Mouse (Mus musculus): ENCODE measurements around the gene Mdga1. TPM values are rescaled to one million over a fixed set of nuclear protein-coding genes. Genes with fewer than 3 reads are reported as not detected.
A peak's percentile ranks its signal among the peaks of the same experiment; 100 is the strongest.

Mdga1 gene
- polyA plus RNA-seq, 1 experiment = 8.0 TPM

DNA sequence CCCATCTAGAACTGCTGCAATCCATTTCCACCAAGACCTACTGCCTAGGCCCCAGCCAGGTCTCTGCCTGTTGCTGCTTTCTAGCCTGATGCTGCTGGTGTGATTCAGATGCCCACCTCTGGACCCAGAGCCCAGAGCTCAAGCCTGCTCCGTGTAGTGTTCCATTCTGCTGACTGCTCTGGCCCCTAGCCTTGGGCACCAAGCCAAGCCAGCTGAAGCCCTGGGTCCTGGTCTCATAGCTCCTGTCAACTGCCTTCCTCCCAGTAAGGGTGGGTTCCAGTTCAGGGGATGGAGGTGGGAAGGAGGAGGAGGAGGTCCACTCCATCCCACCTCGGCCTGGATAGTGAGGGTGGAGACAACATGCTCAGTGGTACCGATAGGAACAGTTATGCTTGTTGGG is 150.3 kb downstream of the Mdga1 start:
- no peak for TF ChIP-seq POLR2A (IDR thresholded peaks at IDR 0.05; ENCODE audit: borderline replicate concordance, insufficient read depth, low read length)
- TF ChIP-seq CTCF (IDR thresholded peaks at IDR 0.05; ENCODE audit: borderline replicate concordance, insufficient read depth, low read depth, low read length) = no peak
- Histone ChIP-seq H3K4me3 (replicated peaks; ENCODE audit: insufficient read depth, low read depth, low read length) (no peak overlapping the region), H3K27ac (ENCODE audit: insufficient read depth, low read length) (no peak overlapping the region), H3K4me1 (ENCODE audit: control insufficient read depth, insufficient read depth, low read length) (peaks cover 28% of the 10 kb centered on the region), H3K27me3 (ENCODE audit: control insufficient read depth, insufficient read depth, low read length) (no peaks in the 10 kb centered on the region)
- no peak for DNase-seq
- 90% methylated on average over 3 of the region's 3 CpGs for WGBS

DNA sequence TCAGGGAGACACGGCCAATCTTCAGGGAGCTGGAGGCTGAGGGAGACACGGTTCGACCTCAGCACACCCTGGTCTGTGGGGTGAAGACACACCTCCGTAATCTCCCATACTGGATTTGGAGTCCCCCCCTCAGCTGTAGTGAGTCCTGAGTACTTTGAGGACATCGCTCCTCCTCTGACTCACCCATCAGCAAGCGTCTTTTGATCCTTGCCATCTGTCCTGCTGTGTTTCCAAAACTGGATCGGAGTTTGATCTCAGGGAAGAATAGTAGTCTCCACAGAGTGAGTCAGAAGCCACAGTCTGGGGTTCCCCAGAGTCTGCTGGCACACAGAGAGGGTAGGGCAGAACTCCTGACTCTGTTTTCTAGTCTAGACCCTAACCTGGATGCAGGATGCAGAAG is 150.9 kb downstream of the Mdga1 start:
- H3K27ac ChIP-seq (ENCODE audit: insufficient read depth, low read length) = no peak overlapping the region
- H3K4me3 ChIP-seq (replicated peaks; ENCODE audit: insufficient read depth, low read depth, low read length) = no peak overlapping the region
- no peaks in the 10 kb centered on the region for H3K27me3 ChIP-seq (ENCODE audit: control insufficient read depth, insufficient read depth, low read length)
- DNase-seq = peak in 1 of 2 experiments; percentile 28
- TF ChIP-seq CTCF (IDR thresholded peaks at IDR 0.05; ENCODE audit: borderline replicate concordance, insufficient read depth, low read depth, low read length) = no peak
- TF ChIP-seq POLR2A (IDR thresholded peaks at IDR 0.05; ENCODE audit: borderline replicate concordance, insufficient read depth, low read length) = no peak
- WGBS = 67% methylated on average over 7 of the region's 7 CpGs
- H3K4me1 ChIP-seq (ENCODE audit: control insufficient read depth, insufficient read depth, low read length) = peaks cover 21% of the 10 kb centered on the region

DNA sequence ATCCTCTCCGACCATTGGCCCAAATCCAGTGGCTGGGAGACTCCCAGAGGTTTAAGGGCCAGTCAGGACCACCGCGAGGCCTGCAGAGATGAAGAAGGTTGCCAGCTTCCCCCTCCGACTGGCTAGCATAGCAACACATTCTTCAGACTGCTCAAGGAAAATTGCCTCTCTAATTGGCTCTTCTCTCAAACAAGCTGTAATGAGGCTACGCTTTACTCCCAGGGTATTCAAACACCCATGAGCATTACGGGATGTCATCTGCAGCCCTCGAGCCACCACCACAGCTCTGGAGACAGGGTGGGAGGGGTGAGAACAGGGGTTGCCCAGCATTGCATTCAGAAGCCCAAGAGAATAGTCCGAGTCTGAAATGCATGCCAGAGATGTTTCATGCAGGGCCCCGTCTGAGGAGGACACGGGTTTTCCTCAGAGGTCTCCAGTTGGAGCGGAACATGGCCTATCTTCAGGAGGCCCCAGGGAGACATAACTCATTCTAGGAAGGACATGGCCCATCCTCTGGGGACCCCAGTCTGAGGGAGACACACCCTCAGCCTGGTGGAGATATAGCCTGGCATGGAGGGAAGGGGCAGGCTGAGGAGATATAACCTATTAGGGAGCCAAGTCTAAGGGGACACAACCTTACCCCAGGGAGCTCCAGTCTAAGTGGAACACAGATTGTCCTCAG is 151.5 kb downstream of the Mdga1 start:
- peaks cover 17% of the 10 kb centered on the region for H3K4me1 ChIP-seq (ENCODE audit: control insufficient read depth, insufficient read depth, low read length)
- WGBS = 77% methylated on average over 11 of the region's 11 CpGs

DNA sequence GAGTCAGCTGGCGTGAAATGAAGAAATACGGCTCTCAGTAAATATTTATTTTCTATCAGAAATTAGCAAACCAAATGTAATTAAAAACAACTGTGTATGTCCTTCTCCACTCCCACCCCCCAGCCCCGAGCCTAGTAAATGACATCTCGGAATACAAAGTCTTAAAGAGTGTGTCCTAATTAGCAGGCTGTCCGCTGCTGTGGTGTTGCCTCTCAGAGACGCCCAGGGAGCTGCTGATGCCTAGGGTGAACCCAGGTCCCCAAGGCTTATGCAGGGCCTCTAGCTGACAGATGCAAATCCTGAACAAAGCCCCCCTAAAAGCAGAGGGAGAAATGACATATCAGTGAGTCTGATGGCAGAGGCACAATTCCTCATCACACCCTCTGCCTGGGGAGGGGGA is 155.1 kb downstream of the Mdga1 start:
- no peak overlapping the region for H3K27ac ChIP-seq (ENCODE audit: insufficient read depth, low read length)
- no peak for DNase-seq
- 88% methylated on average over 6 of the region's 6 CpGs for WGBS
- H3K4me3 ChIP-seq (replicated peaks; ENCODE audit: insufficient read depth, low read depth, low read length) = no peak overlapping the region
- no peak for TF ChIP-seq CTCF (IDR thresholded peaks at IDR 0.05; ENCODE audit: borderline replicate concordance, insufficient read depth, low read depth, low read length)
- no peak for TF ChIP-seq POLR2A (IDR thresholded peaks at IDR 0.05; ENCODE audit: borderline replicate concordance, insufficient read depth, low read length)
- no peaks in the 10 kb centered on the region for H3K27me3 ChIP-seq (ENCODE audit: control insufficient read depth, insufficient read depth, low read length)
- H3K4me1 ChIP-seq (ENCODE audit: control insufficient read depth, insufficient read depth, low read length) = peaks cover 11% of the 10 kb centered on the region

More for the DNA sequence above, 151.5 kb downstream of the Mdga1 start:
- Histone ChIP-seq H3K4me3 (replicated peaks; ENCODE audit: insufficient read depth, low read depth, low read length) (no peak overlapping the region), H3K27me3 (ENCODE audit: control insufficient read depth, insufficient read depth, low read length) (no peaks in the 10 kb centered on the region), H3K27ac (ENCODE audit: insufficient read depth, low read length) (no peak overlapping the region)
- no peak for TF ChIP-seq CTCF (IDR thresholded peaks at IDR 0.05; ENCODE audit: borderline replicate concordance, insufficient read depth, low read depth, low read length)
- no peak for TF ChIP-seq POLR2A (IDR thresholded peaks at IDR 0.05; ENCODE audit: borderline replicate concordance, insufficient read depth, low read length)
- DNase-seq = no peak

DNA sequence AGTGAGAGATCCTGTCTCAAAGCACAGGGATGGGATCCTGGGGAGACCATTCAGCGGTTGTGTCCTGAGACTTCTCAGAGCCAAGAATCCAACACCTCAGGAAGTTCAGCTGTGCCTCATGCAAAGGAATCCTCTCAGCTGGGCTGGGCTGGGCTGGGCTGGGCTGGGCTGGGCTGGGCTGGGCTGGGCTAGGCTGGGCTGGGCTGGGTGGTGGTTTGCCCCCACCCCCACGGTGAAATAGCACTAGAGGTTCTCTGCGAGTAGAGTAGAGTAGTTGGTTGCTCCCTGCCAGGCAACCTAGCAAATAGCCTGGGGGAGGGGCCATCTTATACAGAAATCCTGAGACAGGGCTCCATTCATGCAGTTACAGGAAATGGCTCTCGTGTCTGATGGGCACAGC is 156.6 kb downstream of the Mdga1 start:
- H3K4me1 ChIP-seq (ENCODE audit: control insufficient read depth, insufficient read depth, low read length) = no peaks in the 10 kb centered on the region
- no peak overlapping the region for H3K4me3 ChIP-seq (replicated peaks; ENCODE audit: insufficient read depth, low read depth, low read length)
- DNase-seq = no peak
- no peak for TF ChIP-seq CTCF (IDR thresholded peaks at IDR 0.05; ENCODE audit: borderline replicate concordance, insufficient read depth, low read depth, low read length)
- no peak for TF ChIP-seq POLR2A (IDR thresholded peaks at IDR 0.05; ENCODE audit: borderline replicate concordance, insufficient read depth, low read length)
- 34% methylated on average over 4 of the region's 4 CpGs for WGBS
- no peak overlapping the region for H3K27ac ChIP-seq (ENCODE audit: insufficient read depth, low read length)
- H3K27me3 ChIP-seq (ENCODE audit: control insufficient read depth, insufficient read depth, low read length) = no peaks in the 10 kb centered on the region

DNA sequence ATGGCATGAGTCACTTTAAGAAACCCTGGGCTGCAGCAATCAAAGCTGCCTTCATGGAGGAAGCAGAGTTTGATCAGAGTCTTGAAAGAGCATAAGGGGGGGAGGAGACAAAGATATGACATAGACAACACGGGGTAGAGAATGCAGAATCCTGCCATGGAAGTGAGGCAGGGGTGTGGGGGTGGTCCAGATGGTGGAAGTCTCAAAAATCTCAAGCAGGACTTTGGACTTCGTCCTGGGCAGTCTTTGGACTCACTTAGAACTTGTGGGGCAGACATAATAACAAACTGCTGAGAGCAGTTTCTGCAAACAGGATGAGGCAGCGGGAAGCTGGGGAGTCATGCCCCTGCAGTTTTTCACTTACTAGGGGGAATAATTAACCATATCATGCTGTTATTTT is 166.3 kb downstream of the Mdga1 start:
- no peak for DNase-seq
- 52% methylated on average over 3 of the region's 3 CpGs for WGBS
- TF ChIP-seq POLR2A (IDR thresholded peaks at IDR 0.05; ENCODE audit: borderline replicate concordance, insufficient read depth, low read length) (no peak), CTCF (IDR thresholded peaks at IDR 0.05; ENCODE audit: borderline replicate concordance, insufficient read depth, low read depth, low read length) (no peak)

DNA sequence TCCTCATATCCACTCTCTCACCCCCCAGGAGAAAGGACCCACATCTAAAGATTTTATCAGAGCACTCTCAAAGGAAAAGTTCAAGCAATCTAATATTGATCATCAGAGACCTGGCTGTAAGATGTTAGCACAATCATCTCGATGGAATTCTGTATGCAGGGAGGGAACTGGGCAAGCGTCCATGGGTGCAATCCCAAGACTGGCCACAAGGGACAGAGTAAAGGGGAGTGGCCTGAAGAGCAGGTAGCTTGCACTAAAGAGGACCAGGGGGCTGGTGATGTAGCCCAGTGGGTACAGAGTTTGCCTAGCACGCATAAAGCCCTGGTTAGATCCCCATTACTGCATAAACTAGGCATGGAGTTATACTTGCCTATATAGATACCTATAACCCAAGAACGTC is 168.5 kb downstream of the Mdga1 start:
- Histone ChIP-seq H3K27me3 (ENCODE audit: control insufficient read depth, insufficient read depth, low read length) (no peaks in the 10 kb centered on the region), H3K4me3 (replicated peaks; ENCODE audit: insufficient read depth, low read depth, low read length) (no peak overlapping the region)
- 35% methylated on average over 4 of the region's 4 CpGs for WGBS

More for the DNA sequence above, 166.3 kb downstream of the Mdga1 start:
- Histone ChIP-seq H3K4me3 (replicated peaks; ENCODE audit: insufficient read depth, low read depth, low read length) (no peak overlapping the region), H3K4me1 (ENCODE audit: control insufficient read depth, insufficient read depth, low read length) (peaks cover 2% of the 10 kb centered on the region; the same call in 1 of the 2 replicates), H3K27me3 (ENCODE audit: control insufficient read depth, insufficient read depth, low read length) (no peaks in the 10 kb centered on the region), H3K27ac (ENCODE audit: insufficient read depth, low read length) (no peak overlapping the region)

DNA sequence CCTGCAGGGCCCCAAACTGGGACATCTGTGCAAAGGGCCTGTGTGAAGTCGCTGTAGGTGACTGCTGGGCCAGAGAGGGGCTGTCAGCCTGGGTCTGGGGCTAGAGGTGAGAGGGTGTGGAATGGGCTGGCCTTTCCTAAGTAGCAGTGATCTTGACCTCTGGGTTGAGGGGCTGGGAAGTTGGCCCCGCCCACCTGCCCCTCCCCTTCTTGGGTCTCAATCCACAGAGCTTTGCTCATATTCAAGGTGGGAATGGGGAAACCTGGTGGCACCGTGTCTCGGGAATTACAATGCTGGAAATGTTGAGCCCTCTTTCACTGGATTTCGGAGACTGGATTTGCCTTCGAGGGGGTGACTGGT is 169.8 kb downstream of the Mdga1 start:
- WGBS = 90% methylated on average over 6 of the region's 6 CpGs

More for the DNA sequence above, 168.5 kb downstream of the Mdga1 start:
- TF ChIP-seq CTCF (IDR thresholded peaks at IDR 0.05; ENCODE audit: borderline replicate concordance, insufficient read depth, low read depth, low read length) (peak; percentile 72), POLR2A (IDR thresholded peaks at IDR 0.05; ENCODE audit: borderline replicate concordance, insufficient read depth, low read length) (no peak)
- Histone ChIP-seq H3K4me1 (ENCODE audit: control insufficient read depth, insufficient read depth, low read length) (peaks cover 2% of the 10 kb centered on the region; the same call in 1 of the 2 replicates), H3K27ac (ENCODE audit: insufficient read depth, low read length) (no peak overlapping the region)
- peak; percentile 55 to 77 for DNase-seq

More for the DNA sequence above, 169.8 kb downstream of the Mdga1 start:
- Histone ChIP-seq H3K4me3 (replicated peaks; ENCODE audit: insufficient read depth, low read depth, low read length) (no peak overlapping the region), H3K27ac (ENCODE audit: insufficient read depth, low read length) (no peak overlapping the region), H3K27me3 (ENCODE audit: control insufficient read depth, insufficient read depth, low read length) (no peaks in the 10 kb centered on the region), H3K4me1 (ENCODE audit: control insufficient read depth, insufficient read depth, low read length) (peaks cover 2% of the 10 kb centered on the region; the same call in 1 of the 2 replicates)
- TF ChIP-seq POLR2A (IDR thresholded peaks at IDR 0.05; ENCODE audit: borderline replicate concordance, insufficient read depth, low read length) (no peak), CTCF (IDR thresholded peaks at IDR 0.05; ENCODE audit: borderline replicate concordance, insufficient read depth, low read depth, low read length) (no peak)
- DNase-seq = no peak
